Mouse (Mus musculus) lung, adult 2 months (tissue): ENCODE results near the gene 4933411K16Rik.

ENCODE experiments used
- CTCF ChIP-seq: fragments of 200-500 bp; IDR thresholded peaks from 2 replicates; pipeline ENCODE4 v1.5.1; 2011; ENCODE audit warnings: mild to moderate bottlenecking, low read length, control low read depth; ENCODE audit not compliant: insufficient read depth
- POLR2A ChIP-seq: fragments of 200-500 bp; IDR thresholded peaks from 2 replicates; pipeline ENCODE4 v1.6.1; 2011; ENCODE audit warnings: low read depth, mild to moderate bottlenecking, control low read depth, low read length, borderline replicate concordance; ENCODE audit errors: extremely low read depth

GRCm38 (mm10) chr19:42037167-42037702 lies 14.8 kb upstream of the 4933411K16Rik start:
- TF ChIP-seq CTCF (no peak), POLR2A (no peak)
